Mouse (Mus musculus) myocyte (in vitro differentiated cells): ENCODE measurements around the gene Oxct2a.

Source experiments
- E2F4 ChIP-seq: IDR thresholded peaks from one replicate; pipeline ENCODE4 v1.6.1; 2011; ENCODE audit warnings: mild to moderate bottlenecking, control low read depth, moderate library complexity; ENCODE audit not compliant: insufficient read depth
- MAX ChIP-seq: IDR thresholded peaks from one replicate; pipeline ENCODE4 v1.6.1; 2011; ENCODE audit warnings: low read depth, mild to moderate bottlenecking, control low read depth
- MYOD1 ChIP-seq, 3 experiments: IDR thresholded peaks; one replicate each; pipeline ENCODE4 v1.6.1; 2011; ENCODE audit warnings: control low read depth in 2 of 3, low read depth in 2 of 3, mild to moderate bottlenecking in 2 of 3, moderate library complexity in 1 of 3; ENCODE audit not compliant: insufficient read length in 2 of 3, control insufficient read depth in 1 of 3
- MYOG ChIP-seq, 3 experiments: IDR thresholded peaks; one replicate each; pipeline ENCODE4 v1.6.1; 2011; ENCODE audit warnings: control low read depth in 2 of 3, low read depth in 2 of 3, mild to moderate bottlenecking in 2 of 3; ENCODE audit not compliant: insufficient read length in 2 of 3, control insufficient read depth in 1 of 3, insufficient read depth in 1 of 3
- POLR2A ChIP-seq: IDR thresholded peaks from one replicate; pipeline ENCODE4 v1.6.1; 2011; ENCODE audit warnings: low read depth, mild to moderate bottlenecking, control low read depth, moderate library complexity; ENCODE audit not compliant: insufficient read length
- REST ChIP-seq: IDR thresholded peaks from one replicate; pipeline ENCODE4 v1.6.1; 2011; ENCODE audit warnings: mild to moderate bottlenecking, control low read depth, moderate library complexity; ENCODE audit not compliant: insufficient read depth, insufficient read length
- TCF12 ChIP-seq: IDR thresholded peaks from one replicate; pipeline ENCODE4 v1.6.1; 2011; ENCODE audit warnings: mild to moderate bottlenecking, control low read depth; ENCODE audit not compliant: poor library complexity, insufficient read depth, severe bottlenecking
- USF1 ChIP-seq: IDR thresholded peaks from one replicate; pipeline ENCODE4 v1.6.1; 2011; ENCODE audit warnings: low read depth, mild to moderate bottlenecking, control low read depth, moderate library complexity

- TF ChIP-seq POLR2A (no peak), MAX (no peak), MYOD1 (IDR thresholded peaks at IDR 0.05; ENCODE audit: control insufficient read depth in 1 of 3, insufficient read length in 2 of 3, low read depth in 2 of 3) (no peak), TCF12 (no peak), MYOG (IDR thresholded peaks at IDR 0.05; ENCODE audit: control insufficient read depth in 1 of 3, insufficient read depth in 1 of 3, insufficient read length in 2 of 3, low read depth in 2 of 3) (no peak), E2F4 (no peak), REST (no peak), USF1 (no peak)
Observed at GRCm38 (mm10) chr4:123342091-123342641, 18.7 kb upstream of the Oxct2a start.
